Mouse (Mus musculus) kidney, embryonic 15.5 days (tissue): ENCODE results near the gene Akt1s1. TPM values are rescaled to one million over a fixed set of nuclear protein-coding genes. Genes with fewer than 3 reads are reported as not detected.

Source experiments
- ATAC-seq: fragments of 200-750 bp; cut with Nextera tagmentation; replicated peaks from 2 replicates; pipeline ENCODE4 v1.8.0; 2017; ENCODE audit warnings: moderate TSS enrichment; ENCODE audit not compliant: low FRiP score
- H3K27ac ChIP-seq: fragments of 300-500 bp; sonication (generic); 2 replicates; pipeline ENCODE4 v1.5.1; 2015; ENCODE audit warnings: mild to moderate bottlenecking, inconsistent platforms
- H3K27me3 ChIP-seq: fragments of 300-500 bp; sonication (generic); 2 replicates; pipeline ENCODE4 v1.6.1; 2015; ENCODE audit warnings: inconsistent platforms
- H3K36me3 ChIP-seq: fragments of 300-500 bp; sonication (generic); 2 replicates; pipeline ENCODE4 v1.6.1; 2015; ENCODE audit warnings: inconsistent platforms
- H3K4me1 ChIP-seq: fragments of 300-500 bp; sonication (generic); 2 replicates; pipeline ENCODE4 v1.6.1; 2015; ENCODE audit warnings: inconsistent platforms
- H3K4me2 ChIP-seq: fragments of 300-500 bp; sonication (generic); 2 replicates; pipeline ENCODE4 v1.6.1; 2015; ENCODE audit warnings: moderate library complexity, mild to moderate bottlenecking, inconsistent platforms
- H3K4me3 ChIP-seq: fragments of 300-500 bp; sonication (generic); replicated peaks from 2 replicates; pipeline ENCODE4 v1.5.1; 2015; ENCODE audit warnings: mild to moderate bottlenecking, inconsistent platforms
- H3K9ac ChIP-seq: fragments of 300-500 bp; sonication (generic); 2 replicates; pipeline ENCODE4 v1.6.1; 2015; ENCODE audit warnings: mild to moderate bottlenecking, inconsistent platforms
- H3K9me3 ChIP-seq: fragments of 300-500 bp; sonication (generic); replicated peaks from 2 replicates; pipeline ENCODE4 v1.6.1; 2016; ENCODE audit warnings: inconsistent platforms
- WGBS: fragments of 180-500 bp; shearing (Covaris S2); methylation state at CpG from one replicate; pipeline ENCODE4 v1.1.7; 2015; ENCODE audit warnings: mixed read lengths; 5-methylcytosine and 5-hydroxymethylcytosine counted together
- microRNA counts: library from miRNA; unstranded; fragments of <30 nt; microRNA quantifications from one replicate; lab custom pipeline; 2016
- microRNA-seq: library from miRNA; unstranded; fragments of <30 nt; microRNA quantifications from one replicate; pipeline ENCODE4, GENCODE M21; 2016
- polyA plus RNA-seq: library from polyadenylated mRNA; unstranded; fragments of >200 nt; fragmentation: Nextera tagmentation; extraction: Ambion mirVana; gene quantifications from 2 replicates; pipeline ENCODE4 v1.2.1, GENCODE M21; 2015

Akt1s1 gene
- polyA plus RNA-seq, 1 experiment from 2014 or later = 118 TPM

GRCm38 (mm10) chr7:44898607-44899006 is 49.8 kb downstream of the Akt1s1 start:
- Histone ChIP-seq H3K4me2 (0 out of 2 replicates have a peak overlapping the region, but pooled peaks have one; percentile 12), H3K4me3 (no peak overlapping the region), H3K27ac (peak overlapping the region; percentile 51; the same call in 1 of the 2 replicates), H3K9ac (no peak overlapping the region), H3K27me3 (no peaks in the 10 kb centered on the region), H3K36me3 (peaks cover 40% of the 10 kb centered on the region), H3K9me3 (no peaks in the 10 kb centered on the region), H3K4me1 (peaks cover 57% of the 10 kb centered on the region)
- WGBS = 37% methylated on average over 19 of the region's 19 CpGs
- no peak for ATAC-seq

DNA sequence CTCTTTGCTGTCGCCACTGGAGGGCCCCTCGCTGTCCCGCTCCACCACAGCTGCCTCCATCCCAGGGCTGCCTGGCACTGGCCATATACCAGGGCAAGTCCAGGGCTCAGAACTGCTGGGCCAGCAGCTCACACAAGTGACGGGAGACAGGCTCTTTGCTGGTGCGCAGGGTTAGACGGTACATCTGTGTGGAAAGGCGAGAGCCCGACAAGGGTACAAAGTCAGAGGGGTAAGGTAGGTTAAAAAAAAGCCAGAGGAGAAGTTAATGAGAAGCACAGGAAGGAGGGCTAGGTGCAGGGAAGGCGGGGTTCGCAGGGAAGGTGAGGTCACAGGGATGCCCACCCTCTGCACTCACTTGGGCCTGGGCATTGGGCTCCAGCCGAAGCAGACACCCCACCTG is 51.8 kb downstream of the Akt1s1 start:
- peak; percentile 30 for ATAC-seq
- Histone ChIP-seq H3K9me3 (no peaks in the 10 kb centered on the region), H3K4me1 (peaks cover 48% of the 10 kb centered on the region), H3K4me3 (no peak overlapping the region), H3K27ac (peak overlapping the region; percentile 90), H3K36me3 (peaks cover 60% of the 10 kb centered on the region), H3K4me2 (peak overlapping the region; percentile 67; the same call in 1 of the 2 replicates), H3K9ac (no peak overlapping the region), H3K27me3 (no peaks in the 10 kb centered on the region)
- WGBS = 86% methylated on average over 11 of the region's 11 CpGs

- H3K9me3 ChIP-seq = no peaks in the 10 kb centered on the region
- H3K4me1 ChIP-seq = peaks cover 48% of the 10 kb centered on the region
- ATAC-seq = peak; percentile 63
- peak overlapping the region; percentile 39 for H3K4me3 ChIP-seq
- H3K36me3 ChIP-seq = peaks cover 67% of the 10 kb centered on the region
- 17% methylated on average over 21 of the region's 21 CpGs for WGBS
- H3K27me3 ChIP-seq = no peaks in the 10 kb centered on the region
- H3K9ac ChIP-seq = no peak overlapping the region; the same call in 1 of the 2 replicates
- H3K27ac ChIP-seq = peak overlapping the region; percentile 90
- H3K4me2 ChIP-seq = peak overlapping the region; percentile 67
Measured at GRCm38 (mm10) chr7:44901230-44901722, 52.5 kb downstream of the Akt1s1 start.

MicroRNAs within 50 kb of the gene (microRNA counts, 519-probe panel; counts per million panel counts)
- 31.7 counts per million for microRNA mmu-miR-707 (lab: Ali Mortazavi, UCI)

Small RNAs within 50 kb of the gene (microRNA-seq; reads per million reads assigned to microRNA genes)
- gene Mir707 = not detected

Other genes with a start within 250 kb of the Akt1s1 start
- gene Myh14, start 178.1 kb upstream of the Akt1s1 start, polyA plus RNA-seq = 1.6 and 2.7 TPM in 2 replicates
- not detected in 2 replicates for gene Izumo2, start 140.2 kb upstream of the Akt1s1 start, polyA plus RNA-seq
- gene Vrk3, start 100.6 kb upstream of the Akt1s1 start, polyA plus RNA-seq = 42.7 and 47.8 TPM in 2 replicates
- 2.1 and 2.7 TPM in 2 replicates for gene Zfp473, start 97.9 kb upstream of the Akt1s1 start, polyA plus RNA-seq
- gene Nup62, start 32.9 kb upstream of the Akt1s1 start, polyA plus RNA-seq = 93.5 and 100 TPM in 2 replicates
- gene Il4i1, start 32.6 kb upstream of the Akt1s1 start, polyA plus RNA-seq = 1.1 and 1.7 TPM in 2 replicates
- 4.2 and 4.3 TPM in 2 replicates for gene Atf5, start 32.3 kb upstream of the Akt1s1 start, polyA plus RNA-seq
- 76.8 and 81.0 TPM in 2 replicates for gene Tbc1d17, start 88 bp downstream of the Akt1s1 start, polyA plus RNA-seq
- gene Pnkp, start 8.1 kb downstream of the Akt1s1 start, polyA plus RNA-seq = 31.1 and 33.6 TPM in 2 replicates
- gene Ptov1, start 20.8 kb downstream of the Akt1s1 start, polyA plus RNA-seq = 411 and 437 TPM in 2 replicates
- gene Med25, start 43.7 kb downstream of the Akt1s1 start, polyA plus RNA-seq = 103 and 126 TPM in 2 replicates
- 22.3 and 24.0 TPM in 2 replicates for gene Fuz, start 47.1 kb downstream of the Akt1s1 start, polyA plus RNA-seq
- gene Ap2a1, start 80.5 kb downstream of the Akt1s1 start, polyA plus RNA-seq = 74.2 and 79.1 TPM in 2 replicates
- gene Tsks, start 94.2 kb downstream of the Akt1s1 start, polyA plus RNA-seq = 0.14 TPM in 2 replicates
- gene Cpt1c, start 125.9 kb downstream of the Akt1s1 start, polyA plus RNA-seq = 19.2 and 25.1 TPM in 2 replicates
- gene Prmt1, start 137.6 kb downstream of the Akt1s1 start, polyA plus RNA-seq = 704 and 710 TPM in 2 replicates
- 86.4 and 90.4 TPM in 2 replicates for gene Irf3, start 148.7 kb downstream of the Akt1s1 start, polyA plus RNA-seq
- gene Bcl2l12, start 149.7 kb downstream of the Akt1s1 start, polyA plus RNA-seq = 60.7 and 66.5 TPM in 2 replicates
- gene Scaf1, start 167.4 kb downstream of the Akt1s1 start, polyA plus RNA-seq = 35.5 and 40.1 TPM in 2 replicates
- 32.6 and 43.2 TPM in 2 replicates for gene Rras, start 169.0 kb downstream of the Akt1s1 start, polyA plus RNA-seq
- gene Prr12, start 203.9 kb downstream of the Akt1s1 start, polyA plus RNA-seq = 10.3 and 11.3 TPM in 2 replicates
- 71.5 and 79.5 TPM in 2 replicates for gene Nosip, start 213.4 kb downstream of the Akt1s1 start, polyA plus RNA-seq
- 33.7 and 36.2 TPM in 2 replicates for gene Prrg2, start 213.7 kb downstream of the Akt1s1 start, polyA plus RNA-seq
- 322 and 362 TPM in 2 replicates for gene Rcn3, start 243.2 kb downstream of the Akt1s1 start, polyA plus RNA-seq